Mouse (Mus musculus) erythroblast, embryonic 14.5 days (primary cell): ENCODE measurements around the gene Frmd4a.

Source experiments
- GATA1 ChIP-seq: IDR thresholded peaks from 2 replicates; pipeline ENCODE4 v1.6.1; 2012; ENCODE audit warnings: low read length, inconsistent platforms, mixed read lengths
- TAL1 ChIP-seq: IDR thresholded peaks from 3 replicates; pipeline ENCODE4 v1.6.1; 2012; ENCODE audit warnings: low read length, inconsistent platforms, mixed read lengths

GRCm38 (mm10) chr2:4477311-4477710, 459.8 kb downstream of the Frmd4a start:
- TF ChIP-seq TAL1 (no peak), GATA1 (no peak)
